Mouse (Mus musculus) bone marrow macrophage, adult 2 months (primary cell): ENCODE results near the gene Gm12216. TPM values are rescaled to one million over a fixed set of nuclear protein-coding genes. Genes with fewer than 3 reads are reported as not detected.
"Not testable (repeated sequence)": the region's sequence is repeated elsewhere in the genome, so short reads cannot be mapped to it uniquely, and the experiment has no call there.

Source experiments
- H3K27ac ChIP-seq: 2 replicates; pipeline ENCODE4 v1.5.1; 2012; ENCODE audit warnings: low read depth, low read length; ENCODE audit not compliant: insufficient read depth
- H3K4me1 ChIP-seq: 2 replicates; pipeline ENCODE4 v1.6.1; 2012; ENCODE audit warnings: low read length; ENCODE audit not compliant: control insufficient read depth, insufficient read depth
- H3K4me3 ChIP-seq: 2 replicates; pipeline ENCODE4 v1.5.1; 2012; ENCODE audit warnings: mild to moderate bottlenecking, low read length, moderate library complexity; ENCODE audit not compliant: insufficient read depth
- CTCF ChIP-seq: IDR thresholded peaks from 2 replicates; pipeline ENCODE4 v1.5.1; 2012; ENCODE audit warnings: low read depth, mild to moderate bottlenecking, low read length, moderate library complexity
- POLR2A ChIP-seq: IDR thresholded peaks from 2 replicates; pipeline ENCODE4 v1.6.1; 2012; ENCODE audit warnings: mild to moderate bottlenecking, low read depth, low read length, borderline replicate concordance
- polyA plus RNA-seq: library from polyadenylated mRNA; stranded (reverse); fragments of >200 nt; gene quantifications from 2 replicates; pipeline ENCODE4 v1.2.4, GENCODE M21; 2012; ENCODE audit not compliant: missing spikeins, insufficient read depth, insufficient read length

Gm12216 gene
- polyA plus RNA-seq, 1 experiment: 1.7 TPM

DNA sequence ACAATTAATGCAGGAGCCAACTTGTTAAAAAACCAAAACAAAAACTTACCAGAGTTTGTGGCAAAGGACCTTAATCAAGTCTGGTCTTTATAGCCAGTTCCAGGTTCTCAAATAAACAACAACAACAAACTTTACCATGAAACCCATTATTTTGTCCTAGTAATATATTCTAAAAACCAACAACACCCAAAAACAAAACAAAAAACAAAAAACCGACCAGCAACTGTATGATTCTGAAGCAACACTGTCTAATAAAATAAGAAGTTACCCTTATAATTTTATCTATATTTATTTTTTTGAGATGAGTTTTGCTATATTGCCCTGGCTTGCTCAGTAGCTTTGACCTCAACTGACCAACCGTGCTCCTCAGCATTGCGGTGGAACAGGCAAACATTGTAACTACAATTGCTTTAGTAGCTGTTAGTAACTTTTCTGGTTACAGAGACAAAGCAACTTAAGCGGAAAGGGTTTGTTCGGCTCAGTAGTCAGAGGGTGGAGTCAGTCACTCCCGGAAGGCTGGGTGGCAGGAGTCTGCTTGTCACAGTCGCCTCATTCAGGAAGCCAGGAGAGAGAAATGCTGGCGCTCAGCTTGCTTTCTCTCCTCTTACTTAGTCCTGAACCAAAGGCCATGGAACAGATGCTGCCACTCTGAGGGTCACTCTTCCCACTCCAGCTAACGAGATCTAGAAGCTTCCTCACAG, 33.8 kb upstream of the Gm12216 start:
- H3K4me1 ChIP-seq: peaks cover 12% of the 10 kb centered on the region
- H3K27ac ChIP-seq: peak overlapping the region; percentile 54
- no peak overlapping the region for H3K4me3 ChIP-seq
- TF ChIP-seq POLR2A: 0 out of 2 replicates have a peak, but pooled peaks have one; percentile 34
- no peak for TF ChIP-seq CTCF

DNA sequence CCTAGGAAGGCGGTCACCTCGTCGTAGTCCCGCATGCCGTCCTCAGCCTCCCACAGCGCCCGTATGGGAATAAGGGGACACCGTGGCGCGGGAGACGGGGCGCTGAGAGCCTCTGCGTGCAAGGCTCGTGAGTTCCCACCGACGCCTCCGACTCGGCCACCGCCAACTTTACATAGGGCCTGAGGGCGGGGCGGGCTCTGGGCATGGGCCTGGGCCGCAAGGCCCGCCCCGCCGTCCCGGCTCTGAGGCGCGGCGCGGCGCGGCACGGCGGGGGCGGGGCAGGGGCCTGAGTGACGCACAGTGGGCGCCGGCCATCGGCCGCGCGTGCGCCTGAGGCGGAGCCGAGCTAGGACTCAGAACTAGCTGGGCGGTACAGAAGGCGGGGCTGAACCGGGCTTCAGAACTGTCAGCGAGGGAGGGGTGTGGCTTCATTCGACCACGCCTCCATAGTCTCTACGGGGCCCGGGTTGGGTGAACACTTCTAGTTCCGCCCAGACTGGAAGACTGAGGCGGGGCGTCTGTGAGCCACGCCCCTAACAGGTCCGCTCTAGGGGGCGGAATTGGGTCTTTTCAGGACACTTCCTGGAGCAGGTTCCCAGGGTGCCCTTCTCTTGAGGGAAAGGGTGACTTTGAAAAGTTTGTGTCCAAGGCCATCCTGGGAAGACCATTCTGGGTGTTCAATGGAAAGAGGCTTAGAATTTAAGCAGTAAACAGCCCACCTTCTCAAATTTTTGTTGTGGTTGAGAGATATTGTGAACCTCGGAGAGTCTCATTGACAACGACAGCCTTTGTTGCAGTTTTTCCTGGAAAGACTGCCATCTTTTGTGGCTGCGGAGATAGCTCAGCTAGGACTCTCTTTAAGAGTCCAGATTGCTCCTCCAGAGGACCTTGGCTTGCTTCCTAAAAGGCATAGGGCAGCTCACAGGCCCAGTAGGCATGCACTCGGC, 32.7 kb upstream of the Gm12216 start, which contains the start of gene Slc22a5:
TSS of gene Slc22a5 (minus strand) at position 156 of the 947 bp plus-strand sequence.
- no peak for TF ChIP-seq CTCF
- TF ChIP-seq POLR2A: no peak
- peak within 1 kb of the TSS; percentile 77 for H3K4me3 ChIP-seq
- peaks cover 8% of the 10 kb centered on the region for H3K4me1 ChIP-seq
- H3K27ac ChIP-seq: peak within 1 kb of the TSS; percentile 52

DNA sequence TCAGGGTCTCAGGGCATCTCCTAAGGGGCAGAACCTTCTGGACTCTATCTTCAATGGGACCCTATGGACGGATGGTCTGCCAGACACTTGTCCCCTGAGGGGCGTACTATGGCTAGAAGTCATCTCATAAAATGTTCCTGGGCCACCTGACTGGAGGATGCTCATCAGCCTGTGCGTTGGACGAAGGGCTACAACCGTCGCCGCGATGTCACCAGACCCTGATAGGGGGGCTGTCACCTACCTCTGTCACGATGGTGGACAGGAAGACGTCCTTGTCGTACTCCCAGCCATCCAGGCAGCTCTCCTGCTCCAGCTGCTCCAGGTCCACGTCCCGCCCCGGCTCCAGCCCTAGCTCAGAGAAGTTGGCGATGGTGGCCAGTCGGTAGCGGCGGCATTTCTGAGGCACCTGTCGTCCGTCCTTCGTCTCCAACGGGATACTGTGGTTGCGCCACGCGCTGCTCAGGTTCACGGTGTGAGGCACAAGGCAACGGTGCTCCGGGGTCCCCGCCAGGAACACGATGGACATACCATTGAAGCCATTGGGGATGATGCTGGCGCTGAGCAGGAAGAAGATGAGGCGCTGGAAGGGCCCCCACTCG, 31.9 kb upstream of the Gm12216 start:
- H3K4me3 ChIP-seq: peak overlapping the region; percentile 77
- peaks cover 8% of the 10 kb centered on the region for H3K4me1 ChIP-seq
- H3K27ac ChIP-seq: peak overlapping the region; percentile 26

DNA sequence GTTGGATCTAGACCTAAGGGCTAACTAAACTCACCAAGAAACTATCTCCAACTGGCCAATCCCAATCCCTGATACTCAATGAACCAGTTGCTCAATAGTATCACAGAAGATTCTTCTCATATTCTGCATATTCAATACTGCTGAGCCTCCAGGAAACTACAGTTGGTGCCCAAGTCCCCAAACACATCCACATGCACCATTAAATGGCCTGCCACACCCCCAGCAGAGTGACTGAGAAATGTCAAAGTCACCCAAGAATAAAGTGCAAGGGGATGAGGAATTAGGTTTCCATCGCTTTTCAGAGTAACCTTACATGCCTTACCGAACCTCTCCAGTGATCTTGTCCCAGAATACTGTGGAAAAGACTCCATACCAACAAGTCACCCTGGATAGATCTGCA, 31.2 kb upstream of the Gm12216 start:
- TF ChIP-seq CTCF (no peak), POLR2A (no peak)
- Histone ChIP-seq H3K4me1 (peaks cover 8% of the 10 kb centered on the region), H3K27ac (no peak overlapping the region), H3K4me3 (no peak overlapping the region)

More for the DNA sequence above, 31.9 kb upstream of the Gm12216 start:
- TF ChIP-seq POLR2A: no peak

DNA sequence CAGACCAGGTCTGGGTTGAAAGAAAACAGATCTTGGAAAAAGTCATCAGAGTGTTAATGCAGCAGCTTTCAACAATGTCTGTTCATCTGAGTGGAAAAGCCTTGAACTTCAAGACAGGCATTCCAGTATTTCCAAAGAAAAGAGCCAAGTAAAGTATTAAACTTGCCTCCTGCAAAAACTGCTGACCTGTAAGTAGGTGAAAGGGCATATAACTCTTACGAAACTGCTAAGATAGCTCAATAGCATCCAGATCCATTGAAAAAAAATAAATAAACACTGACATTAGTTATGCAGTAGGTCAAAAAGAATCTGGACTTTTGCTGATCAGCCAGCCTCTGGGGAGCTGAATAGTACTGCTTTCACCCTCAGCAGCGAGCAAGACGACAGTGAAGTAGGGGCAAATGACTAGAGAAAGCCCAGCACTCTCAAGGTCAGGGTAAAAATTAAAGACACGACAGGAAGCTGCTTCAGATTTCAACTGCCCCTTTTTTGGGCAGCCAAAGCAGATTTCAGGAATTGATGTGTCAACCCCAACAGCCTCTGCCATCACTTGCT, 30.1 kb upstream of the Gm12216 start:
- H3K4me3 ChIP-seq: no peak overlapping the region
- no peak for TF ChIP-seq CTCF
- no peak for TF ChIP-seq POLR2A
- H3K27ac ChIP-seq: no peak overlapping the region
- H3K4me1 ChIP-seq: peaks cover 14% of the 10 kb centered on the region

DNA sequence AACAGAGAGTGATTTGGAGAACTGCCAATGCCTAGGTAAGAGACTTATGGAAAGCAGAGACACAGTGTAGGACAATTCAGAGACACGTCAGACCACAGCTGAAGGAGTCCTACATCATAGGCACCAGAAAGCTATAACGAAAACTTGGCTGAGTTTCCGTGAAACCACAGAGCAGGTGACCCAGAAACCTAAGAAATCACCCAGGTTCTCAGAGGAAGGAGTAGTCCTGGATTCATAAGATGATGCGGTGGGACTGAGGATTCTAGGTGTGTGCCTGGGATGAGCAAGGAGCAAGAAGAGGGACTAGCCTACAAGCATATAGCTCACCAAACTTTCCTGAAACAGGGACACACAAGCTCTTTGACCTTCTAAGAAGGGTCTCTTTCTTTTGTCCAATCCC, 29.2 kb upstream of the Gm12216 start:
- H3K4me1 ChIP-seq: peaks cover 14% of the 10 kb centered on the region

DNA sequence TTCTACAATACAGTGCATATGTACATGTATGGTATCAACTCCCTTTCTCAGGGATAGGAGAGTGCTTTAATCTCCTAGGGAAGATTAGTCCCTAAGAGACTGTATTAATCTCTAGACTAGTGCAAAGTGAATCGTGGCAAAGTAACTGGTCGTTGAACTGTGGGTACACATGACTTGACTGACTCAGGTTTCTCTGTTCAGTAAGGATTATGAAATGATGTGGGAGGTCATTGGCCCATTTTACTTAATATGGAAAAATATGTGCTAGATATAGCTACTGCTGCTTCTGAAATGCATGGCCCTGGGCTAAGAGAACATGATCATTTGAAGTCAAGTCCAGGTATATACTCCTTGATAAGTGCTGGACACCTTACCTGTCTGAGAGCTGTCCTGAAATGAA, 24.2 kb upstream of the Gm12216 start:
- Histone ChIP-seq H3K4me3 (no peak overlapping the region), H3K27ac (no peak overlapping the region), H3K4me1 (peaks cover 6% of the 10 kb centered on the region)
- TF ChIP-seq POLR2A (no peak), CTCF (no peak)

More for the DNA sequence above, 29.2 kb upstream of the Gm12216 start:
- H3K4me3 ChIP-seq: no peak overlapping the region
- no peak overlapping the region for H3K27ac ChIP-seq
- no peak for TF ChIP-seq CTCF
- TF ChIP-seq POLR2A: no peak

DNA sequence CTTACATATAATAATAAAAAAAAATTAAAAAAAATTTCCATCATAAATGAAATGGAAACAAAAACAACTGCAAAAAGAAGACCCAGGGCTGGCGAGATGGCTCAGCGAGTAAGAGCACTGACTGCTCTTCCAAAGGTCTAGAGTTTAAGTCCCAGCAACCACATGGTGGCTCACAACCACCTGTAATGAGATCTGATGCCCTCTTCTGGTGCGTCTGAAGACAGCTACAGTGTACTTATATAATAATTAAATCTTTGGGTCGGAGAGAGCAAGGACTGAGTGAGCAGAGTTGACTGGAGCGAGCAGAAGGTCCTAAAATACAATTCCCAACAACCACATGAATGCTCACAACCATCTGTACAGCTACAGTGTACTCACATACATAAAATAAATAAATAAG, 19.0 kb upstream of the Gm12216 start:
- H3K4me1 ChIP-seq, H3K4me3 ChIP-seq, H3K27ac ChIP-seq: not testable (repeated sequence)

DNA sequence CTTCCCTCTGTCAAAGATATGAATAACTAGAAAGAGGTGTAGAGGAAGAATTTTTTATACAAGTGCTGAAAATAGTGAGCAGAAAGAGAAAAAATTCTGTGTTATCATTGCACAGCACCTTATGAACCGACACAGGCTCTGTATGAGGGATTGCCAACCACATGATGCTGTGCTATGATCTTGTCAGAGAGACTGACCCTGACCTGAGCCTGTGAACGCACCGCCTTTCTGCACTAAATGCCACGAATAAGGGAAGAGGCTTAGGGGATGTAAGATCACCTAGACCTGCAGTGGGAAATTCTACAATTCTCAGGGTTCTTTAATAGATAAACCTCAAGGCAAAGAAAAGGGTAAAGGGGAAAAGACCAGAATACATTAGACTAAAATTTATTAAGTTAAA, 17.4 kb upstream of the Gm12216 start:
- no peak for TF ChIP-seq POLR2A
- no peak for TF ChIP-seq CTCF
- H3K4me3 ChIP-seq: no peak overlapping the region
- no peak overlapping the region for H3K27ac ChIP-seq
- peaks cover 8% of the 10 kb centered on the region; the same call in 1 of the 2 replicates for H3K4me1 ChIP-seq

DNA sequence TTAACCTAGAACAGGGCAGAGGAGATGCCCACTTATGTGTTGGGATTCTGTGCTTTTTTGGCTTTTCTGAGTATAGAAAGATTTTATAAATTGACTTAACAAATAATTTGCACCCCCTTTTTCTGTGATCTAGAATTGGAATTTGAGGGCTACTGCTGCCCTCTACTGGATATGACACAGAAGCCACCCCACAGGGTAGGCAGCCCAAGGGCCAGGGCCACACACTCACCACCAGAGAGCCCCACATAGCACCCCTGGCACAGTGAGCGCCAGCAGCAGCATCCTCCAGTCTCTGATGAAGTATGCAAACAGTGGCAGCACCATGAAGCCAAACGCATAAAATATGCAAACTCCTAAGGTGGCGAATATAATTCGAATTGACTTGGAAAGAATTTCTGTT, 15.7 kb upstream of the Gm12216 start:
- Histone ChIP-seq H3K4me1 (peaks cover 8% of the 10 kb centered on the region; the same call in 1 of the 2 replicates), H3K27ac (no peak overlapping the region), H3K4me3 (no peak overlapping the region)
- TF ChIP-seq POLR2A (no peak), CTCF (no peak)

DNA sequence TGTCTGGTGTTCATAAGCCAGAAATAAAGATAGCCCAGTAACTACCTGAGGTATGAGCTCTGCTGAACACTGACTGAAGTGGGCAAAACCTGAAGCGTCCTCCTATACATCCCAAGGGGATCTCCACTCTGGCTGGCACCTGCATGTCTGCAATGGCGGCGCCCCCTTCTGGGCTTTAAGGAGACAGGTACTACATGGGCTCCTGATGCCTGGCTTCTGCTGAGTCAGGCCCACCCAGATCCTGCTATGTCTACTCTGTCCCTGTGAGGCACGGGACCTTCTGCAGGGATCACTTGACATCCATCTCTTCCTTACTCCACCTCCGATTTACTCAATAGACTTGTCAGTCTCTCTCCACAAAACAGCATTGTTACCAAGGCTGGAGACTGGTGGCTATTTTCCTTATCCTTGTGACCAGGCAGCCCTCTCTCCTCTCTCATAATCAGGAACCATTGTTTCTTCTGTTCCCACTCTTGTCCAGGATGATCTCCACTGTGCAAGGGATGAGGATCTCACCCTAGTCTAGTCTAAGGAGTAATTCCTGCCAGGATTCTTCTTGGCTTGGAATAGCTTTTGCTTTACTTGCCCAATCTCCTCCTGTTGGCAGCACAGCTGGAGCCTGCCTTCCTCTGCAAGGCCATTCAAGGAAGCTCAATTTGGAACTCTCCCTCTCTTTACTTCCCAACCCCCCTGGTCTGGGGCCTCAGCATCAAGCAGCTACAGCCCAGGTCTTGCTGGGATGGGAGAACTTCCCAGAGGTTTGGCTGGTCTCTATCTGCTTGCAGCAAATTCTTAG, 15.1 kb upstream of the Gm12216 start:
- not testable (repeated sequence) for H3K27ac ChIP-seq, H3K4me1 ChIP-seq, H3K4me3 ChIP-seq
